Comparison of ENCODE assay signal across 8 mouse cellular contexts in genomic region chr14:61172548-61173158, GRCm38 (mm10). TPM values are rescaled to one million over a fixed set of nuclear protein-coding genes. Genes with fewer than 3 reads are reported as not detected.
DNase-seq lines count a peak whose midpoint lies in the region; ATAC-seq and TF ChIP-seq lines count a peak whose summit lies in the region.

No protein-coding gene starts in this region.

- H3K4me1 ChIP-seq in cortical plate, adult 2 months (ENCODE audit: control insufficient read depth, insufficient read depth, low read length) = peaks cover 12% of the 10 kb centered on the region

- peak overlapping the region; percentile 39; the same call in 1 of the 2 replicates for H3K27ac ChIP-seq in cortical plate, adult 2 months (ENCODE audit: insufficient read depth, low read length)

- DNase-seq in gastrocnemius, postnatal 10 days = peak; percentile 98
- DNase-seq in induced T-regulatory cell, adult 2 months (ENCODE audit: low read depth) = peak; percentile 100
- DNase-seq in left cerebral cortex, adult 9 months (ENCODE audit: low spot score in 2 of 2) = peak; percentile 99
- DNase-seq in right cerebral cortex, postnatal 25 days = peak; percentile 99
- DNase-seq in urinary bladder, postnatal 4 days (ENCODE audit: low spot score in 2 of 2) = peak; percentile 97

- TF ChIP-seq CTCF in cortical plate, adult 2 months (IDR thresholded peaks at IDR 0.05; ENCODE audit: extremely low read depth, insufficient read depth, low read length) = no peak

- ATAC-seq in activated CD4-positive, CD25-positive, alpha-beta regulatory T cell, adult 4 months = peak; percentile 92
- peak; percentile 97 for ATAC-seq in megakaryocyte-erythroid progenitor cell, adult 5-6 weeks (replicated peaks; ENCODE audit: low FRiP score, low TSS enrichment, poor library complexity, severe bottlenecking)

- peak overlapping the region; percentile 68 for H3K4me3 ChIP-seq in cortical plate, adult 2 months (ENCODE audit: insufficient read depth, low read length)

- TF ChIP-seq POLR2A in cortical plate, adult 2 months (IDR thresholded peaks at IDR 0.05; ENCODE audit: extremely low read depth, insufficient read depth, low read length) = peak; percentile 85; the same call in 1 of the 2 replicates

RNA-seq across cellular contexts. Expression of gene Sacs, which starts 34.4 kb away (rescaled TPM):
- polyA plus RNA-seq in activated CD4-positive, CD25-positive, alpha-beta regulatory T cell, adult 4 months (2017; shearing (Covaris generic)) = 1 to 10 TPM; 6.6 to 6.9 TPM
- polyA plus RNA-seq in cortical plate, adult 2 months (2012; rRNA removed) = 15.3 and 15.5 TPM in 2 replicates
- total RNA-seq in gastrocnemius, postnatal 10 days (2021) = 10 to 100 TPM; 33.4 to 39.3 TPM
- 26.9 and 28.2 TPM in 2 replicates for total RNA-seq in megakaryocyte-erythroid progenitor cell, adult 5-6 weeks (2014; fragmentation: Nextera tagmentation)
- total RNA-seq in megakaryocyte-erythroid progenitor cell, adult 5-6 weeks (2017) = 27.3 and 34.7 TPM in 2 replicates

Comparison
In these comparisons a context has a peak if more than half of its experiments do, and no peak if none do; other contexts are left out.
1. Peak in every context shown above with its lines: DNase-seq, ATAC-seq, H3K4me3 ChIP-seq and H3K27ac ChIP-seq.